Mouse (Mus musculus) bone marrow, adult 2 months (tissue): ENCODE results near the gene Rplp2. TPM values are rescaled to one million over a fixed set of nuclear protein-coding genes. Genes with fewer than 3 reads are reported as not detected.

Experiments used
- H3K27ac ChIP-seq: fragments of 200-500 bp; 2 replicates; pipeline ENCODE4 v1.5.1; 2012; ENCODE audit warnings: low read depth, mild to moderate bottlenecking, control low read depth, inconsistent platforms, low read length; ENCODE audit not compliant: control insufficient read depth, poor library complexity, insufficient read depth
- H3K4me1 ChIP-seq: fragments of 200-500 bp; 2 replicates; pipeline ENCODE4 v1.6.1; 2011; ENCODE audit warnings: low read length; ENCODE audit not compliant: control insufficient read depth, insufficient read depth
- H3K4me3 ChIP-seq: fragments of 200-500 bp; replicated peaks from 2 replicates; pipeline ENCODE3; 2011; ENCODE audit warnings: mild to moderate bottlenecking, low read depth, low read length, control low read depth; ENCODE audit not compliant: control insufficient read depth
- CTCF ChIP-seq: fragments of 200-500 bp; IDR thresholded peaks from 2 replicates; pipeline ENCODE4 v1.5.1; 2011; ENCODE audit warnings: low read length, control low read depth; ENCODE audit not compliant: control insufficient read depth, insufficient read depth
- POLR2A ChIP-seq: fragments of 200-500 bp; IDR thresholded peaks from 2 replicates; pipeline ENCODE4 v1.6.1; 2011; ENCODE audit warnings: low read depth, mild to moderate bottlenecking, control low read depth, low read length, borderline replicate concordance; ENCODE audit not compliant: control insufficient read depth
- whole genome bisulfite sequencing: fragments of 180-500 bp; shearing (Covaris S2); methylation state at CpG from one replicate; pipeline ENCODE4 v1.1.7; 2018; 5-methylcytosine and 5-hydroxymethylcytosine counted together
- polyA plus RNA-seq: library from polyadenylated mRNA; stranded (reverse); fragments of >200 nt; gene quantifications from 2 replicates; pipeline ENCODE4 v1.2.4, GENCODE M21; 2011; ENCODE audit warnings: low replicate concordance; ENCODE audit not compliant: missing spikeins, insufficient read depth, insufficient read length

The Rplp2 gene
- polyA plus RNA-seq, 1 experiment, result 2,615 TPM

- no peak overlapping the region for H3K4me3 ChIP-seq
- WGBS, result 82% methylated on average over 15 of the region's 15 CpGs
- peaks cover 4% of the 10 kb centered on the region for H3K4me1 ChIP-seq
- H3K27ac ChIP-seq, result no peak overlapping the region
- TF ChIP-seq POLR2A (no peak), CTCF (no peak)
Observed at GRCm38 (mm10) chr7:141433517-141434400, 13.4 kb upstream of the Rplp2 start.

- TF ChIP-seq CTCF (no peak), POLR2A (0 out of 2 replicates have a peak, but pooled peaks have one; percentile 17)
- Histone ChIP-seq H3K4me1 (peaks cover 4% of the 10 kb centered on the region), H3K4me3 (peak overlapping the region; percentile 71), H3K27ac (0 out of 2 replicates have a peak overlapping the region, but pooled peaks have one; percentile 5)
- 22% methylated on average over 8 of the region's 8 CpGs for WGBS
Observed at GRCm38 (mm10) chr7:141434464-141434863, 12.7 kb upstream of the Rplp2 start.

- 2% methylated on average over 17 of the region's 17 CpGs for WGBS
Observed at GRCm38 (mm10) chr7:141435129-141435855, 11.9 kb upstream of the Rplp2 start.

GRCm38 (mm10) chr7:141435856-141436522, 11.2 kb upstream of the Rplp2 start:
- Histone ChIP-seq H3K4me1 (peaks cover 4% of the 10 kb centered on the region), H3K4me3 (peak overlapping the region; percentile 63), H3K27ac (0 out of 2 replicates have a peak overlapping the region, but pooled peaks have one; percentile 8)
- TF ChIP-seq POLR2A (no peak), CTCF (no peak)
- 76% methylated on average over 9 of the region's 9 CpGs for WGBS

More at GRCm38 (mm10) chr7:141435129-141435855, 11.9 kb upstream of the Rplp2 start:
- Histone ChIP-seq H3K27ac (0 out of 2 replicates have a peak overlapping the region, but pooled peaks have one; percentile 8), H3K4me3 (peak overlapping the region; percentile 71), H3K4me1 (peaks cover 4% of the 10 kb centered on the region)
- TF ChIP-seq POLR2A (peak; percentile 77; the same call in 1 of the 2 replicates), CTCF (no peak)

GRCm38 (mm10) chr7:141436523-141436892, 10.7 kb upstream of the Rplp2 start:
- Histone ChIP-seq H3K4me3 (no peak overlapping the region), H3K27ac (no peak overlapping the region), H3K4me1 (peaks cover 4% of the 10 kb centered on the region)
- TF ChIP-seq POLR2A (no peak), CTCF (no peak)
- WGBS, result 24% methylated on average over 2 of the region's 2 CpGs

- peak within 1 kb of the TSS; percentile 70 for H3K27ac ChIP-seq
- peaks cover 4% of the 10 kb centered on the region for H3K4me1 ChIP-seq
- TF ChIP-seq CTCF, result peak; percentile 50; the same call in 1 of the 2 replicates
- TF ChIP-seq POLR2A, result peak; percentile 62; the same call in 1 of the 2 replicates
- WGBS, result 7% methylated on average over 53 of the region's 53 CpGs
- H3K4me3 ChIP-seq, result peak within 1 kb of the TSS; percentile 94
Observed at GRCm38 (mm10) chr7:141437178-141438120, 9.7 kb upstream of the Rplp2 start, which contains the start of gene Slc25a22. Slc25a22 (minus strand) TSS chr7:141437892.
